Mouse (Mus musculus) natural killer cell, adult 2 months (primary cell): Measurements from ENCODE around the gene Bend6.

ENCODE experiments used
- DNase-seq, 2 experiments: peaks; one replicate each; pipeline ENCODE4 v3.0.0; 2022; ENCODE audit warnings: low spot score in 2 of 2

The Bend6 gene

GRCm38 (mm10) chr1:33907421-33908190 lies at the start of gene Bend6:
Gene Bend6 (minus strand): TSS chr1:33907816.
- DNase-seq: peak in 1 of 2 experiments; percentile 28

- no peak for DNase-seq
Measured at GRCm38 (mm10) chr1:33955626-33956025, 48.0 kb upstream of the Bend6 start.

- DNase-seq: no peak
Measured at GRCm38 (mm10) chr1:33948511-33948910, 40.9 kb upstream of the Bend6 start.

GRCm38 (mm10) chr1:33947838-33948237 lies 40.2 kb upstream of the Bend6 start:
- DNase-seq: no peak

GRCm38 (mm10) chr1:33946601-33947395 lies 39.2 kb upstream of the Bend6 start:
- peak in 1 of 2 experiments; percentile 6 for DNase-seq

- DNase-seq: no peak
Measured at GRCm38 (mm10) chr1:33945756-33946155, 38.1 kb upstream of the Bend6 start.

GRCm38 (mm10) chr1:33944977-33945750 lies 37.5 kb upstream of the Bend6 start:
- no peak for DNase-seq

- no peak for DNase-seq
Measured at GRCm38 (mm10) chr1:33943943-33944342, 36.3 kb upstream of the Bend6 start.

- peak; percentile 51 to 72 for DNase-seq
Measured at GRCm38 (mm10) chr1:33942638-33943037, 35.0 kb upstream of the Bend6 start.

GRCm38 (mm10) chr1:33940364-33940928 lies 32.8 kb upstream of the Bend6 start:
- no peak for DNase-seq

GRCm38 (mm10) chr1:33939828-33940227 lies 32.2 kb upstream of the Bend6 start:
- DNase-seq: no peak

GRCm38 (mm10) chr1:33935946-33936345 lies 28.3 kb upstream of the Bend6 start:
- DNase-seq: no peak

- DNase-seq: no peak
Measured at GRCm38 (mm10) chr1:33932845-33933499, 25.4 kb upstream of the Bend6 start.

- DNase-seq: no peak
Measured at GRCm38 (mm10) chr1:33932196-33932595, 24.6 kb upstream of the Bend6 start.

- DNase-seq: no peak
Measured at GRCm38 (mm10) chr1:33931791-33932190, 24.2 kb upstream of the Bend6 start.

GRCm38 (mm10) chr1:33927466-33927865 lies 19.9 kb upstream of the Bend6 start:
- DNase-seq: no peak

GRCm38 (mm10) chr1:33925283-33925682 lies 17.7 kb upstream of the Bend6 start:
- DNase-seq: no peak

GRCm38 (mm10) chr1:33922975-33923374 lies 15.4 kb upstream of the Bend6 start:
- no peak for DNase-seq

GRCm38 (mm10) chr1:33916554-33916953 lies 8.9 kb upstream of the Bend6 start:
- DNase-seq: no peak

- DNase-seq: no peak
Measured at GRCm38 (mm10) chr1:33911589-33911988, 4.0 kb upstream of the Bend6 start.
